In the genomic region with DNA sequence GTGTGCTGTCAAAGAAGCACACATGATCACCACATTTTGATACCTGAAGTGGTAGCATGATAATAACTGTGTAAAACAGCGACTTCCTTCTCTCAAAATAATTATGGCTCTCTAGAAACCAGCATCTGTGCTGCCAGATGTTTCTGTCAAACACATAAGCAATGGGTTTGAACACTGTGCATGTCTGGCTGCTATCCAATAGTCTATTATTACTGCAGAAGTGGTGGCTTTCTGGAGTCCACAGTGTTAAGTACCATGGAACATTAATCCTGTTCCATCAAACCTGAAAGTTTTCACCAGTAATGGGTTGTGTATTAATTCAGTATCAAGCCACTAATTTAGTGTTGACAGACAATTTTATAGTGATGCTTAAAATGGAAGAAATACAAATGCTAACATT, we compare ENCODE assay signal across 28 mouse cellular contexts.
DNase-seq lines count a peak whose midpoint lies in the region; ATAC-seq and TF ChIP-seq lines count a peak whose summit lies in the region.
"Had no signal": no experiment of that assay in that cellular context is flagged by ENCODE, and none has a peak within 500 bp of the region (broad histone marks: within the 10 kb centered on the region; RNA-seq: fewer than 3 reads in every experiment).

No protein-coding gene starts in this region.

- no peaks in the 10 kb centered on the region for H3K9me3 ChIP-seq in hindbrain, embryonic 15.5 days
- no peaks in the 10 kb centered on the region for H3K9me3 ChIP-seq in hindbrain, embryonic 13.5 days
- no peaks in the 10 kb centered on the region for H3K9me3 ChIP-seq in kidney, postnatal 0 days (replicated peaks; ENCODE audit: low read length)
- no peaks in the 10 kb centered on the region for H3K9me3 ChIP-seq in neural tube, embryonic 14.5 days (ENCODE audit: control insufficient read depth, low read length)
- H3K9me3 ChIP-seq in neural tube, embryonic 15.5 days (replicated peaks), result no peaks in the 10 kb centered on the region
- H3K9me3 ChIP-seq: embryonic facial prominence, embryonic 12.5 days; forebrain, embryonic 10.5 days; heart, embryonic 10.5 days; heart, embryonic 15.5 days; limb, embryonic 15.5 days; liver, embryonic 13.5 days; midbrain, embryonic 15.5 days had no signal

- H3K36me3 ChIP-seq in hindbrain, embryonic 15.5 days, result no peaks in the 10 kb centered on the region
- H3K36me3 ChIP-seq in hindbrain, embryonic 13.5 days, result no peaks in the 10 kb centered on the region
- no peaks in the 10 kb centered on the region for H3K36me3 ChIP-seq in kidney, postnatal 0 days (ENCODE audit: insufficient read depth, low read length)
- no peaks in the 10 kb centered on the region for H3K36me3 ChIP-seq in neural tube, embryonic 14.5 days (ENCODE audit: control insufficient read depth, insufficient read depth, low read length)
- no peaks in the 10 kb centered on the region for H3K36me3 ChIP-seq in neural tube, embryonic 15.5 days
- H3K36me3 ChIP-seq: embryonic facial prominence, embryonic 12.5 days; forebrain, embryonic 10.5 days; heart, embryonic 10.5 days; heart, embryonic 15.5 days; limb, embryonic 15.5 days; liver, embryonic 13.5 days; midbrain, embryonic 15.5 days had no signal

- peak; percentile 57 for DNase-seq in kidney, postnatal 0 days (ENCODE audit: low spot score)
- no peak for DNase-seq in kidney, postnatal 4 days
- no peak for DNase-seq in c-Kit-positive CD71-positive TER-119-positive erythroid progenitor cells, embryonic 14.5 days (ENCODE audit: low spot score)
- DNase-seq: adrenal gland, adult 2 months; adrenal gland, postnatal 36 days; cerebellum, adult 11 months; cerebellum, adult 9-10 months; cerebellum, postnatal 36 days; gastrocnemius, postnatal 25 days; heart, adult 11 months; kidney, adult 2 months; layer of hippocampus, postnatal 36 days; liver, embryonic 13.5 days; lung, adult 18-20 months; lung, postnatal 10 days; thymus, adult 2 months; thymus, postnatal 36 days had no signal

- WGBS in hindbrain, embryonic 15.5 days, result 48% methylated on average over 1 of the region's 1 CpGs
- WGBS in hindbrain, embryonic 13.5 days, result 54% methylated on average over 1 of the region's 1 CpGs
- WGBS in kidney, postnatal 0 days, result 62% methylated on average over 1 of the region's 1 CpGs
- WGBS in neural tube, embryonic 14.5 days, result 46% methylated on average over 1 of the region's 1 CpGs
- WGBS in neural tube, embryonic 15.5 days, result 42% methylated on average over 1 of the region's 1 CpGs

- no peak overlapping the region for H3K9ac ChIP-seq in hindbrain, embryonic 15.5 days
- no peak overlapping the region for H3K9ac ChIP-seq in hindbrain, embryonic 13.5 days
- no peak overlapping the region for H3K9ac ChIP-seq in kidney, postnatal 0 days (ENCODE audit: low read depth, low read length)
- no peak overlapping the region for H3K9ac ChIP-seq in neural tube, embryonic 14.5 days (replicated peaks; ENCODE audit: low read depth, low read length)
- no peak overlapping the region for H3K9ac ChIP-seq in neural tube, embryonic 15.5 days (replicated peaks)
- H3K9ac ChIP-seq: embryonic facial prominence, embryonic 12.5 days; heart, embryonic 15.5 days; limb, embryonic 15.5 days; liver, embryonic 13.5 days; midbrain, embryonic 15.5 days had no signal

- no peak overlapping the region for H3K27ac ChIP-seq in hindbrain, embryonic 15.5 days (replicated peaks)
- no peak overlapping the region for H3K27ac ChIP-seq in hindbrain, embryonic 13.5 days
- no peak overlapping the region for H3K27ac ChIP-seq in kidney, postnatal 0 days
- H3K27ac ChIP-seq in neural tube, embryonic 14.5 days (ENCODE audit: low read depth, low read length), result no peak overlapping the region
- no peak overlapping the region for H3K27ac ChIP-seq in neural tube, embryonic 15.5 days (replicated peaks)
- H3K27ac ChIP-seq: embryonic facial prominence, embryonic 12.5 days; forebrain, embryonic 10.5 days; heart, embryonic 10.5 days; heart, embryonic 15.5 days; limb, embryonic 15.5 days; liver, embryonic 13.5 days; midbrain, embryonic 15.5 days had no signal

- no peak overlapping the region for H3K4me2 ChIP-seq in hindbrain, embryonic 15.5 days
- no peak overlapping the region for H3K4me2 ChIP-seq in hindbrain, embryonic 13.5 days
- no peak overlapping the region for H3K4me2 ChIP-seq in kidney, postnatal 0 days (ENCODE audit: low read length)
- no peak overlapping the region for H3K4me2 ChIP-seq in neural tube, embryonic 14.5 days (ENCODE audit: low read depth, low read length)
- no peak overlapping the region for H3K4me2 ChIP-seq in neural tube, embryonic 15.5 days
- H3K4me2 ChIP-seq: embryonic facial prominence, embryonic 12.5 days; heart, embryonic 15.5 days; limb, embryonic 15.5 days; liver, embryonic 13.5 days; midbrain, embryonic 15.5 days had no signal

- ATAC-seq in hindbrain, embryonic 15.5 days (ENCODE audit: low FRiP score, low read depth), result peak; percentile 42; the same call in 1 of the 2 replicates
- no peak for ATAC-seq in hindbrain, embryonic 13.5 days (ENCODE audit: low FRiP score)
- ATAC-seq in kidney, postnatal 0 days (replicated peaks; ENCODE audit: low FRiP score, low read depth), result no peak
- ATAC-seq in neural tube, embryonic 14.5 days (ENCODE audit: low read depth), result peak; percentile 49; the same call in 1 of the 2 replicates
- no peak for ATAC-seq in neural tube, embryonic 15.5 days (ENCODE audit: low FRiP score)
- ATAC-seq: CD4-positive, CD25-positive, alpha-beta regulatory T cell, adult 4 months; midbrain, embryonic 15.5 days had no signal

- H3K4me1 ChIP-seq in hindbrain, embryonic 15.5 days (replicated peaks), result no peaks in the 10 kb centered on the region
- H3K4me1 ChIP-seq in hindbrain, embryonic 13.5 days (replicated peaks), result no peaks in the 10 kb centered on the region
- no peaks in the 10 kb centered on the region for H3K4me1 ChIP-seq in kidney, postnatal 0 days (replicated peaks; ENCODE audit: insufficient read depth, low read length)
- no peaks in the 10 kb centered on the region for H3K4me1 ChIP-seq in neural tube, embryonic 14.5 days (ENCODE audit: control insufficient read depth, insufficient read depth, low read length)
- no peaks in the 10 kb centered on the region for H3K4me1 ChIP-seq in neural tube, embryonic 15.5 days
- H3K4me1 ChIP-seq: embryonic facial prominence, embryonic 12.5 days; forebrain, embryonic 10.5 days; heart, embryonic 10.5 days; limb, embryonic 15.5 days; liver, embryonic 13.5 days; midbrain, embryonic 15.5 days had no signal

- no peak for TF ChIP-seq CTCF in kidney, postnatal 0 days (IDR thresholded peaks at IDR 0.05; ENCODE audit: low read depth)

- H3K4me3 ChIP-seq in hindbrain, embryonic 15.5 days, result no peak overlapping the region
- no peak overlapping the region for H3K4me3 ChIP-seq in hindbrain, embryonic 13.5 days
- no peak overlapping the region for H3K4me3 ChIP-seq in kidney, postnatal 0 days (replicated peaks; ENCODE audit: low read depth, low read length)
- H3K4me3 ChIP-seq in neural tube, embryonic 14.5 days (ENCODE audit: low read depth, low read length), result no peak overlapping the region
- H3K4me3 ChIP-seq in neural tube, embryonic 15.5 days (replicated peaks), result no peak overlapping the region
- H3K4me3 ChIP-seq: embryonic facial prominence, embryonic 12.5 days; forebrain, embryonic 10.5 days; heart, embryonic 10.5 days; heart, embryonic 15.5 days; limb, embryonic 15.5 days; liver, embryonic 13.5 days; midbrain, embryonic 15.5 days had no signal

- no peaks in the 10 kb centered on the region for H3K27me3 ChIP-seq in hindbrain, embryonic 15.5 days
- H3K27me3 ChIP-seq in hindbrain, embryonic 13.5 days, result no peaks in the 10 kb centered on the region
- H3K27me3 ChIP-seq in kidney, postnatal 0 days (ENCODE audit: insufficient read depth, low read length), result no peaks in the 10 kb centered on the region
- no peaks in the 10 kb centered on the region for H3K27me3 ChIP-seq in neural tube, embryonic 14.5 days (ENCODE audit: control insufficient read depth, insufficient read depth, low read length)
- no peaks in the 10 kb centered on the region for H3K27me3 ChIP-seq in neural tube, embryonic 15.5 days (replicated peaks)
- H3K27me3 ChIP-seq: embryonic facial prominence, embryonic 12.5 days; heart, embryonic 15.5 days; limb, embryonic 15.5 days; liver, embryonic 13.5 days; midbrain, embryonic 15.5 days had no signal

Comparison
In these comparisons a context has a peak if more than half of its experiments do, and no peak if none do; other contexts are left out.
1. ATAC-seq: peak in hindbrain, embryonic 15.5 days (single experiment) and neural tube, embryonic 14.5 days (single experiment); none in hindbrain, embryonic 13.5 days (single experiment), kidney, postnatal 0 days (single experiment) and neural tube, embryonic 15.5 days (single experiment).